Mouse (Mus musculus) heart, postnatal 14 days (tissue): Measurements from ENCODE around the gene Man1b1. TPM values are rescaled to one million over a fixed set of nuclear protein-coding genes. Genes with fewer than 3 reads are reported as not detected.

Source experiments
- DNase-seq, 2 experiments: peaks; one replicate each; pipeline ENCODE4 v3.0.0; 2021 to 2022
- intact Hi-C: fragments of 180-260 bp; cut with DNase I; formaldehyde crosslinking; loops from one replicate; pipeline ENCODE4 v1.15.1; 2025
- total RNA-seq, 2 experiments: library from RNA; stranded (reverse); gene quantifications; 2 replicates each; pipeline ENCODE4 v1.2.3; 2021

The Man1b1 gene
- total RNA-seq, 2 experiments from 2014 or later, result 22.1 to 22.2 TPM

GRCm38 (mm10) chr2:25398065-25398464, 65.9 kb downstream of the Man1b1 start:
- no peak for DNase-seq
- intact Hi-C loops, result no loop called here

GRCm38 (mm10) chr2:25399051-25399450, 66.9 kb downstream of the Man1b1 start, which contains the start of gene Npdc1:
Gene Npdc1, plus strand, starts transcription at chr2:25399351.
- intact Hi-C loops, result no loop called here
- DNase-seq, result no peak

- intact Hi-C loops, result loop anchor here (5.0 kb wide), 1 partner anchor 33 kb away; the partner anchor contains the start of gene Uap1l1
- peak; percentile 62 to 65 for DNase-seq
These were observed 68.2 kb downstream of the Man1b1 start for GRCm38 (mm10) chr2:25400291-25400690.

DNA sequence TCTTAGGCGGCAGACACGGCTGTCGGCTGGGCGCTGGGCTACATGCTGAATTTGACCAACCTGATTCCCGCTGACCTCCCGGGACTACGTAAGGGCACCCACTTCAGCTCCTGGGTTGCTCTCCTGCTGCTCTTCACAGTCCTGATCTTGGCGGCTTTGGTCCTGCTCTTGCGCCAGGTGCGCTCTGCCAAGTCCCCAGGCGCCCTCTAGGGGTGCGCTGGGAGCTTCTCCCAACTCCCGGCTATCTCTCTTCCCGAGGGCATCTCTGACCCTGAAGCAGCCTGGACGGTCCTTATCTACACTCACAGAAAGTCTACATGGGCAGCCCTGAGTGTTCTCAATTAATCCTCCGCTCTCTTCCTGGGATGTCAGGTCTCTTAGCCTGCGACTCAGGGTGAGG, 68.6 kb downstream of the Man1b1 start:
- intact Hi-C loops, result loop anchor here (5.0 kb wide), 1 partner anchor 33 kb away; the partner anchor contains the start of gene Uap1l1
- peak; percentile 76 to 78 for DNase-seq

Other genes with a start within 250 kb of the Man1b1 start
- gene Noxa1, start 237.2 kb upstream of the Man1b1 start, total RNA-seq, result not detected
- 10 to 100 TPM; 14.0 to 15.0 TPM for gene Nrarp, start 151.6 kb upstream of the Man1b1 start, total RNA-seq
- gene Tor4a, start 135.5 kb upstream of the Man1b1 start, total RNA-seq, result 1 to 10 TPM; 5.0 to 5.5 TPM
- gene Nelfb, start 120.8 kb upstream of the Man1b1 start, total RNA-seq, result 10 to 100 TPM; 35.7 to 36.2 TPM
- gene Stpg3, start 117.7 kb upstream of the Man1b1 start, total RNA-seq, result not detected
- gene Fam166a, start 113.6 kb upstream of the Man1b1 start, total RNA-seq, result not detected
- 100 to 1,000 TPM; 205 to 231 TPM for gene Tubb4b, start 107.6 kb upstream of the Man1b1 start, total RNA-seq
- not detected for gene Slc34a3, start 98.0 kb upstream of the Man1b1 start, total RNA-seq
- not detected for gene Rnf224, start 95.6 kb upstream of the Man1b1 start, total RNA-seq
- gene Rnf208, start 90.1 kb upstream of the Man1b1 start, total RNA-seq, result under 1 TPM; 0.41 to 0.63 TPM
- gene Cysrt1, start 89.9 kb upstream of the Man1b1 start, total RNA-seq, result not detected
- gene AL732309.1, start 85.5 kb upstream of the Man1b1 start, total RNA-seq, result 1 to 10 TPM; 1.9 to 2.4 TPM
- 10 to 100 TPM; 12.7 to 13.4 TPM for gene Tmem203, start 76.9 kb upstream of the Man1b1 start, total RNA-seq
- 1 to 10 TPM; 5.7 to 7.6 TPM for gene Tprn, start 69.7 kb upstream of the Man1b1 start, total RNA-seq
- gene Ssna1, start 59.9 kb upstream of the Man1b1 start, total RNA-seq, result 10 to 100 TPM; 38.3 to 46.9 TPM
- 10 to 100 TPM; 44.0 to 44.1 TPM for gene Anapc2, start 59.9 kb upstream of the Man1b1 start, total RNA-seq
- gene Tmem210, start 44.2 kb upstream of the Man1b1 start, total RNA-seq, result not detected
- gene Lrrc26, start 42.4 kb upstream of the Man1b1 start, total RNA-seq, result under 1 TPM in 1 of 2 experiments, not detected in 1; 0.55 TPM
- not detected for gene Grin1, start 13.2 kb upstream of the Man1b1 start, total RNA-seq
- 1 to 10 TPM; 2.7 to 3.9 TPM for gene Dpp7, start 24.0 kb downstream of the Man1b1 start, total RNA-seq
- 1 to 10 TPM; 4.5 to 6.0 TPM for gene Uap1l1, start 33.3 kb downstream of the Man1b1 start, total RNA-seq
- gene Sapcd2, start 40.0 kb downstream of the Man1b1 start, total RNA-seq, result 1 to 10 TPM in 1 of 2 experiments, under 1 TPM in 1; 0.88 to 1.5 TPM
- gene Entpd2, start 63.5 kb downstream of the Man1b1 start, total RNA-seq, result 10 to 100 TPM; 16.1 to 17.0 TPM
- gene Npdc1, start 67.0 kb downstream of the Man1b1 start, total RNA-seq, result 10 to 100 TPM; 33.8 to 37.1 TPM
- not detected for gene Fut7, start 90.9 kb downstream of the Man1b1 start, total RNA-seq
- 10 to 100 TPM; 22.0 to 24.4 TPM for gene Abca2, start 96.4 kb downstream of the Man1b1 start, total RNA-seq
- gene Clic3, start 124.5 kb downstream of the Man1b1 start, total RNA-seq, result 1 to 10 TPM; 3.0 to 3.9 TPM
- 10 to 100 TPM; 22.9 to 23.4 TPM for gene Paxx, start 128.8 kb downstream of the Man1b1 start, total RNA-seq
- 10 to 100 TPM; 30.9 to 38.6 TPM for gene Ptgds, start 137.7 kb downstream of the Man1b1 start, total RNA-seq
- not detected for gene Lcn12, start 161.6 kb downstream of the Man1b1 start, total RNA-seq
- gene Fbxw5, start 168.4 kb downstream of the Man1b1 start, total RNA-seq, result 10 to 100 TPM; 92.0 to 96.2 TPM
- gene C8g, start 169.4 kb downstream of the Man1b1 start, total RNA-seq, result under 1 TPM; 0.51 to 0.98 TPM
- 10 to 100 TPM; 16.6 to 16.7 TPM for gene Traf2, start 214.6 kb downstream of the Man1b1 start, total RNA-seq
- 100 to 1,000 TPM; 175 to 185 TPM for gene Edf1, start 225.5 kb downstream of the Man1b1 start, total RNA-seq
- gene Mamdc4, start 242.5 kb downstream of the Man1b1 start, total RNA-seq, result 1 to 10 TPM; 3.0 to 5.2 TPM
- gene Phpt1, start 242.9 kb downstream of the Man1b1 start, total RNA-seq, result 10 to 100 TPM; 75.4 to 76.0 TPM
- under 1 TPM in 1 of 2 experiments, not detected in 1; 0.10 TPM for gene Ajm1, start 249.4 kb downstream of the Man1b1 start, total RNA-seq